Mouse (Mus musculus): ENCODE data around the gene Lrrc17. TPM values are rescaled to one million over a fixed set of nuclear protein-coding genes. Genes with fewer than 3 reads are reported as not detected.

Lrrc17 gene
- total RNA-seq, 2 experiments from 2014 or later: 0.25 to 0.37 TPM

DNA sequence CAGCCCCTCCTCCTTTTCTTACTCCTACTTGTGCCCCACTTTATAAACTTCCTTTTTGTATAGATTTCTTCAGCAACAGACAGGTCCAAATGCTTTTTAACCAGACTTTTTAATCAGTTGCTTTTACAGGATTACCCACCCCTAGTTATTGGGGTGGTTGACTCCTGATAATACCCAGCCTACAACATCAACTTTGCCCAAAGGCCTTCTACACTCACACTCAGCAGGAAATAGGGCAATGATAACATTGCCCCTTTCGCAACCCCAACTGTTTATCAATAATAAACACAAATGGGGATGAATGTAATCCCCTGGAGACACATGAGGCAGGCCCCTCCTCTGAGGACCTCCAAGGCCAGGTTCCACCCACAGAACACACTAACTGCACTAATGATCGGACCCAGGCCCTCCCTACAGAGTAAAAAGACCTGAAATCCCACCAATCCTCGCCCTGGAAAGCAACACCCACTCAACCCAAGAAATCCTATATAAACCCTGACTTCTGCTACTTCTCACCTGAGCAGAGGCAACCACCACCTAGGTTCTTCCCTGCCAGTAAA is 73.2 kb downstream of the Lrrc17 start:
- TF ChIP-seq CTCF (IDR thresholded peaks at IDR 0.05): no peak
- DNase-seq (ENCODE audit: extremely low spot score in 1 of 2, low spot score in 2 of 2): no peak
- Histone ChIP-seq H3K4me3 (no peak overlapping the region), H3K27ac (no peak overlapping the region)
- intact Hi-C loops (cut with DNase I): no loop called here

Other genes with a start within 250 kb of the Lrrc17 start
- gene Fgl2, start 170.9 kb upstream of the Lrrc17 start, total RNA-seq (2021): 1 to 10 TPM; 1.4 TPM
- under 1 TPM; 0.20 to 0.40 TPM for gene Ccdc146, start 118.9 kb upstream of the Lrrc17 start, total RNA-seq (2021)
- gene Fam185a, start 118.6 kb upstream of the Lrrc17 start, total RNA-seq (2021): 10 to 100 TPM; 14.4 to 15.7 TPM
- gene Fbxl13, start 102.1 kb downstream of the Lrrc17 start, total RNA-seq (2021): under 1 TPM; 0.18 to 0.19 TPM
- 10 to 100 TPM; 19.2 to 20.9 TPM for gene Armc10, start 102.3 kb downstream of the Lrrc17 start, total RNA-seq (2021)
- 10 to 100 TPM; 13.5 to 15.5 TPM for gene Napepld, start 157.8 kb downstream of the Lrrc17 start, total RNA-seq (2021)
- 10 to 100 TPM; 66.8 to 68.7 TPM for gene Pmpcb, start 193.6 kb downstream of the Lrrc17 start, total RNA-seq (2021)
- 10 to 100 TPM; 34.4 to 34.9 TPM for gene Dnajc2, start 241.7 kb downstream of the Lrrc17 start, total RNA-seq (2021)
- gene Psmc2, start 241.7 kb downstream of the Lrrc17 start, total RNA-seq (2021): 100 to 1,000 TPM; 105 to 113 TPM